In the genomic region with DNA sequence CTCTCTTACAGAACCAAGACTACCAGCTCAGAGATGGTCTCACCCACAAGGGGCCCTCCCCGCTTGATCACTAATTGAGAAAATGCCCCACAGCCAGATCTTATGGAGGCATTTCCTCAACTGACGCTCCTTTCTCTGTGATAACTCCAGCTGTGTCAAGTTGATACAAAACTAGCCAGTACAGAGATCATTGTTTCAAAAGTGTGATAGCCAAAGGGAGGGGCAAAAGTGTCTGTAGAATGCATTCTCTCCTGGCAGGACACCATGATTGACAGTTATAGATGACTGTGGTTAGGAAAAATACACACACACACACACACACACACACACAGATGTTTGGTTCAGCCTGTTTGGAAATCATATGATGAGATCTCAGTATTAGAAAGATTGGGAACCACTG, we compare ENCODE assay signal across 25 mouse cellular contexts.
"Had no signal": no experiment of that assay in that cellular context is flagged by ENCODE, and none has a peak within 500 bp of the region (broad histone marks: within the 10 kb centered on the region; RNA-seq: fewer than 3 reads in every experiment).

No protein-coding gene starts in this region.

- H3K9me3 ChIP-seq: intestine, embryonic 15.5 days; kidney, embryonic 15.5 days; limb, embryonic 15.5 days; neural tube, embryonic 12.5 days; neural tube, embryonic 15.5 days had no signal

- H3K9ac ChIP-seq: intestine, embryonic 15.5 days; kidney, embryonic 15.5 days; limb, embryonic 12.5 days; limb, embryonic 15.5 days; neural tube, embryonic 12.5 days; neural tube, embryonic 15.5 days had no signal

- H3K36me3 ChIP-seq: intestine, embryonic 15.5 days; kidney, embryonic 15.5 days; limb, embryonic 12.5 days; limb, embryonic 15.5 days; neural tube, embryonic 12.5 days; neural tube, embryonic 15.5 days had no signal

- H3K4me2 ChIP-seq: intestine, embryonic 15.5 days; kidney, embryonic 15.5 days; limb, embryonic 12.5 days; limb, embryonic 15.5 days; midbrain, embryonic 11.5 days; neural tube, embryonic 12.5 days; neural tube, embryonic 15.5 days had no signal

- H3K4me3 ChIP-seq: intestine, embryonic 15.5 days; kidney, embryonic 15.5 days; left cerebral cortex, adult 2 months; limb, embryonic 12.5 days; limb, embryonic 15.5 days; megakaryocyte, embryonic 14.5 days; neural tube, embryonic 12.5 days; neural tube, embryonic 15.5 days had no signal

- H3K4me1 ChIP-seq: intestine, embryonic 15.5 days; limb, embryonic 12.5 days; megakaryocyte, embryonic 14.5 days; neural tube, embryonic 12.5 days; neural tube, embryonic 15.5 days had no signal

- ATAC-seq: intestine, embryonic 15.5 days had no signal

- H3K27ac ChIP-seq: intestine, embryonic 15.5 days; kidney, embryonic 15.5 days; left cerebral cortex, adult 2 months; limb, embryonic 12.5 days; limb, embryonic 15.5 days; macrophage; neural tube, embryonic 12.5 days; neural tube, embryonic 15.5 days; stomach, postnatal 0 days had no signal

- H3K27me3 ChIP-seq: intestine, embryonic 15.5 days; kidney, embryonic 15.5 days; limb, embryonic 12.5 days; limb, embryonic 15.5 days; neural tube, embryonic 12.5 days; neural tube, embryonic 15.5 days had no signal

- DNase-seq: kidney, adult 11 months; kidney, adult 8-10 months; kidney, postnatal 10 days; kidney, postnatal 36 days; layer of hippocampus, postnatal 36 days; left cerebral cortex, postnatal 4 days; lung, adult 2 months; midbrain, embryonic 14.5 days; right cerebral cortex, adult 18-20 months; right cerebral cortex, postnatal 14 days; right cerebral cortex, postnatal 4 days; thymus, adult 2 months; thymus, postnatal 14 days; thymus, postnatal 4 days had no signal
